Mouse (Mus musculus) kidney, adult 18-20 months (tissue): ENCODE results near the gene Yipf2.
A peak's percentile ranks its signal among the peaks of the same experiment; 100 is the strongest.
"Not testable (repeated sequence)": the region's sequence is repeated elsewhere in the genome, so short reads cannot be mapped to it uniquely, and the experiment has no call there.

ENCODE experiments used
- DNase-seq: peaks from one replicate; pipeline ENCODE4 v3.0.0; 2021

Gene Yipf2

GRCm38 (mm10) chr9:21555198-21555742 is 37.4 kb downstream of the Yipf2 start:
- no peak for DNase-seq

DNA sequence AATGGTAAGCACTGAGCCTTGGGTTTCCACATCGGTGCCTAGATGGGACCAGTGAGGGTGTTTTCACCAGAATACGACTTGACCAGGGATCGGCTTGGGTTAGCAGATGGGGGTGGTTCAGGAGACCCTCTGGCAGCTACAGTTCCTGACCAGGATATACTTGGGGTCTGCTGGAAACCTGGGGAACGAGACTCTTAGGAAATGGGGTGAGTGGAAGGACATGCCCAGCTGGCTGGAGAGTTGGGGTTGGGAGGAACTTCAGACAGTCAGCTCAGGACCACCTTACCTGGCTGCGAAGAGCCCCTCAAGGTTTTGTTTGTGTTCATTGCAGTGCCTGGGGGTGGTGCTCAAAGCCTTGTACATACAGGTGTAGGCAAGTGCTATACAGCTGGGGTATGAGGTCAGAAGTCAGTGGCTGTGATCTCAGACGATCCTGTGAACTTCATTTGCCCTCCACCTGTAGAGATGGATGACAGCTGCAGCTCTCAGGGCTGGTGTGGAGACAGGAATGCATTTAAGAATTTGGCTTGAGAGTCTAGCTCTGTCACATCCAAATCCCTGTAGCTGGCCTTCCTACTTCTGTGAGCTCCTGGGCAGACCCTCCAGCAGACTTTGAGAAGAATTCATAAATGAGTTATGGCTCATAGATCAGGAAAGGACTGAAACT is 38.9 kb downstream of the Yipf2 start:
- no peak for DNase-seq

DNA sequence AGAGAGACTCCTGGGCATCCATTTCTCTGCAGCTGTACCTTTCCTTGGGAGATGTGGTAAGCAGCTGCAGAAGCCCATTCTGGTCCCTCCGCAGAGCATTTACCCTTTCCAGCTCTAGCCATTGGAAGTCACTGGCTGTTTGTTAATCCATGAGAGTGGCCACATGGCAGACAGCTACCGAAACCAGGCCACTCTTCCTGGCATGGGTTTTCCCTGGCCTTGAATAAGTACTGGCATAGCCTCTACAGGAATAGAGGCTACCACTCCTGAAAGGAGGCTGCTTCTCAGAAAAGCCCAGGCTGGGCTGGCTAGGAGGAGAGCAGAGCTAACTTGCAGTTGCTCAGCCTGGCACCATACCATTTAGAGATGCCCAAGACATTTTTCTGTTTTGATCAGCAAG is 41.6 kb downstream of the Yipf2 start:
- no peak for DNase-seq

DNA sequence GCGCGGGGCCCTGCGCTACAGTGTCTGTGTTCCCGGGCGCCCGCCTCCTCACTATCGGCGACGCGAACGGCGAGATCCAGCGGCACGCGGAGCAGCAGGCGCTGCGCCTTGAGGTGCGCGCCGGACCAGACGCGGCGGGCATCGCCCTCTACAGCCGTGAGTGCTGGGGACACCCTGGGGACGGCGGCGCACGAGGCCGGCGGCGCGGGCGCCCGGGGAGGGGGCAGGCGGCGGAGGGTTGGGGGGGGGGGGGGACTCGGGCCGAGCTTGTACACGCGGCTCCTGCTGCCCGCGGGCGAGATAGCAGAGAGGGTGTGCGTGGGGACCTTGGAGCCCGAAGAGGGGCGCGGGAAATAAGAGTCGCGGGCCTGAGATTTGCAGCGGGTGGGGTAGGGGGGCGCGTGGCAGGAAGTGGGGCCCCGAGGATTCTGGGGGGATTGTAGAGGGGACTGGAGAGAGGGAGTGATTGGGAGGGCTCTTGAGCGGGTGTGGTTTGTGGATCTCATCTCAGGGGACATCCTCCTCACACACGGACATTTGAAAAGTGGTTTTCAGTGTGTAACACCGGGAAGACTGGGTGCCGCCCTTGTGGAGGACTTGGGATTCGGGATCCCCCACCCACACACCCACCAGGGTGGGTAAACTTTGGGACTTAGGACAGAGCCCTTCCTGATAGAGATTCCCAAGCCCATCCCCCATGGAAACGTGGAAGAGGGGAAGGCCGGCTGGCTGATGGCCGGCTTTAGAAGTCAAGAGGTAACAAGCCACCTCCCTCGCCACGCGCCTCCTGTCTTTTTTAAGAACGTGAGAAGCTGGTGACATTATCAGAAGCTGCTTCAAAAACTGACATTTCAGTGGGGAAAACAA is 45.3 kb downstream of the Yipf2 start:
- DNase-seq: peak; percentile 70

DNA sequence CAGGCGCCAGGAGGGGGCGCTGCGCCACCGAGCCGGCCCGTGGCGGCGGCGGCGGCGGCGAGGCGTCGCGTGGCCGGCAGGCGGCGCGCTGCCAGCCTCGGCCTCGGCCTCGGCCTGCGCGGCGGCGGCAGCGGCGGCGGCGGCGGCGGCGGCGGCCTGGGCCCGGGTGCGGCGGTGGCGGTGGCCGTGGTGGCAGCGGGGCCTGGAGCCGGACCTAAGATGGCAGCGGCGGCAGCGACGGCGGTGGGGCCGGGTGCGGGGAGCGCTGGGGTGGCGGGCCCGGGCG is 45.9 kb downstream of the Yipf2 start, which contains the start of gene Carm1:
TSS of gene Carm1 (plus strand) at position 106 of the 286 bp plus-strand sequence.
- no peak for DNase-seq

GRCm38 (mm10) chr9:21545916-21546788 is 46.5 kb downstream of the Yipf2 start:
- DNase-seq: peak; percentile 100

DNA sequence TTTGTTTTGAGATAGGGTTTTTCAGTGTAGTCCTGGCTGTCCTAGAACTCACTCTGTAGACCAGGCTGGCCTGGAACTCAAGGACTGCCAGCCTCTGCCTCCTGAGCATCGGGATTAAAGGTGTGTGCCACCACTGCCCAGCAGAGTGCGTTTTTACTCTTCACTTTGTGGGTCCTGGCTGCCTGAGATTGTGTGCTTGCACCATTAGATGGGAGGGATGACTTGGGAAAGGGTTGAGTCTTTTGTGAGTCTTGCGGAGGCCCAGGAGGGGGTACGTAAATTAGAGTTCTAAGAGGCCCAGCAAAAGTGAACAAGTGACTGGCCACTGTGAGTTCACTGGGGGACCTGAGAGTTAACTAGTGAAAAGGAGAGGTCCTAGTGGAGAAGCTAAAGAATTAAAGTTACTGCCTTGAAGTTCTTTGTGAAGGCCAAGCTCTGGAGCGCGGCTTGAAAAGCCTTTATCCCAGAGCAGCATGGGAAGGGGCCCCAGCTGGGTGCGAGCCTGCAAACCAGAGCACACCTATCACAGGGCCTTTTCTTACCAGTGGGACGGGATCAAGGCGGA is 47.2 kb downstream of the Yipf2 start:
- no peak for DNase-seq

DNA sequence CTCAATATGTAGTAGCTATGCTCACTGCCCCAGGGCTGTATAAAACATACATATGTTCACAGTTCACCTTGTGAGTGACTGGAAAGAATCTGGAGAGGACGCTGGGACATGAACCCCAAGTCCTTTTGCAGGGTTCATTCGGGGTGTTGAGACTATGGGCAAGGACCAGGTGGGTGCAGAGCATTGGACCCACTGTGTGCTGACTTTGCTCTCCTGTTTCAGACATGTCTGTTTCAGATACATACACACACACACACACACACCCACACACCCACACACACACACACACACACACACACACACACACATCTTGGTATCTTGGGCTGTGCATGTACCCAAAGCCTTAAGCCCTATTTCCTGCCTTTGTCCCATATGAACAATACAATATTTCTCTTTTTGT is 50.6 kb downstream of the Yipf2 start:
- not testable (repeated sequence) for DNase-seq

DNA sequence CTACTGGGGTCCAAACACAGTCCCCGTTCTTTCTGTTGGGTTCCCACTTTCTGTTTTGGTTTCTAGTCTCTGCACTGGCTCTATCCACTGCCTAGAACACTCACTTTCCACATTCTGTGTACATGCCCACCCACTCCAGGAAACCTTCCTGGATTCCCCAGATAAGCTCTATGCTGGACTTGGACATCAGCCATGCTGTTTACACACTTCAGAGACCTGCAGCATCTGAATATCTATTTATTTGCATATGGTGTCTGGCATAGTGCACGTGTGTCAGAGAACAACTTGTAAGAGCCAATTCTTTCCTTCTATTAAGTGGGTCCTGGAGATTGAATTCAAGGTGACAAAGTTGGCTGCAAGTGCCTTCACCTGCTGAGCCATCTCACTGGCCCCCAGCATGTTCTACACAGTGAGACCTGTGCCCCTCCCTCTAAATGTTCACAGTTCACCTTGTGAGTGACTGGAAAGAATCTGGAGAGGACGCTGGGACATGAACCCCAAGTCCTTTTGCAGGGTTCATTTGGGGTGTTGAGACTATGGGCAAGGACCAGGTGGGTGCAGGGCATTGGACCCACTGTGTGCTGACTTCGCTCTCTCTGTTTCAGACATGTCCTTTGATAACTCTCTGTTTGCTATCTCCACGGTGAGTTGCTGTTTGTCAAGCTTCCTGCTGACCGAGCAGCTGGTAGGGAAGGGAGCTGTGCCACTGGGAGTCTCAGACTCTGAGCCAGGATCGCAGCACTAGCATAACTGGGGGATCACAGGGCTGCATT is 52.5 kb downstream of the Yipf2 start:
- DNase-seq: no peak
